Mouse (Mus musculus) MN1 (cell line): Measurements from ENCODE around the gene Cyth2.

Source experiments
- DNase-seq: peaks from one replicate; pipeline ENCODE4 v3.0.0-alpha.2; 2016; ENCODE audit warnings: low spot score

The Cyth2 gene

GRCm38 (mm10) chr7:45812921-45813320, 1.5 kb downstream of the Cyth2 start:
- no peak for DNase-seq

GRCm38 (mm10) chr7:45809276-45810075, 4.9 kb downstream of the Cyth2 start:
- DNase-seq: peak; percentile 32

- no peak for DNase-seq
These were observed 5.9 kb downstream of the Cyth2 start for GRCm38 (mm10) chr7:45808471-45808870.

- DNase-seq: no peak
These were observed 8.4 kb downstream of the Cyth2 start for GRCm38 (mm10) chr7:45805941-45806340.

- DNase-seq: no peak
These were observed 11.8 kb downstream of the Cyth2 start for GRCm38 (mm10) chr7:45802551-45802950.

- peak; percentile 88 for DNase-seq
These were observed 13.0 kb downstream of the Cyth2 start for GRCm38 (mm10) chr7:45801348-45801747.

- DNase-seq: no peak
These were observed 13.7 kb downstream of the Cyth2 start for GRCm38 (mm10) chr7:45800546-45801204.

- DNase-seq: no peak
These were observed 14.4 kb downstream of the Cyth2 start for GRCm38 (mm10) chr7:45800001-45800400.

GRCm38 (mm10) chr7:45798931-45799330, 15.4 kb downstream of the Cyth2 start:
- DNase-seq: no peak

- DNase-seq: no peak
These were observed 15.9 kb downstream of the Cyth2 start for GRCm38 (mm10) chr7:45798511-45798836.

GRCm38 (mm10) chr7:45797661-45798510, 16.5 kb downstream of the Cyth2 start:
- no peak for DNase-seq

- no peak for DNase-seq
These were observed 17.4 kb downstream of the Cyth2 start for GRCm38 (mm10) chr7:45796950-45797349.

- no peak for DNase-seq
These were observed 19.4 kb downstream of the Cyth2 start for GRCm38 (mm10) chr7:45794971-45795370.

- no peak for DNase-seq
These were observed 20.3 kb downstream of the Cyth2 start for GRCm38 (mm10) chr7:45793969-45794585.

- no peak for DNase-seq
These were observed 21.1 kb downstream of the Cyth2 start for GRCm38 (mm10) chr7:45793240-45793639.

GRCm38 (mm10) chr7:45791756-45792490, 22.5 kb downstream of the Cyth2 start:
- DNase-seq: no peak

- no peak for DNase-seq
These were observed 23.7 kb downstream of the Cyth2 start for GRCm38 (mm10) chr7:45790721-45791120.

GRCm38 (mm10) chr7:45787642-45788041, 26.7 kb downstream of the Cyth2 start:
- no peak for DNase-seq

- DNase-seq: no peak
These were observed 27.5 kb downstream of the Cyth2 start for GRCm38 (mm10) chr7:45786661-45787413.

GRCm38 (mm10) chr7:45786136-45786578, 28.2 kb downstream of the Cyth2 start:
- DNase-seq: peak; percentile 54
